Mouse (Mus musculus): ENCODE results near the gene Nlgn1. TPM values are rescaled to one million over a fixed set of nuclear protein-coding genes. Genes with fewer than 3 reads are reported as not detected.
A peak's percentile ranks its signal among the peaks of the same experiment; 100 is the strongest.

Nlgn1 gene
- polyA plus RNA-seq, 1 experiment: 0.12 TPM

DNA sequence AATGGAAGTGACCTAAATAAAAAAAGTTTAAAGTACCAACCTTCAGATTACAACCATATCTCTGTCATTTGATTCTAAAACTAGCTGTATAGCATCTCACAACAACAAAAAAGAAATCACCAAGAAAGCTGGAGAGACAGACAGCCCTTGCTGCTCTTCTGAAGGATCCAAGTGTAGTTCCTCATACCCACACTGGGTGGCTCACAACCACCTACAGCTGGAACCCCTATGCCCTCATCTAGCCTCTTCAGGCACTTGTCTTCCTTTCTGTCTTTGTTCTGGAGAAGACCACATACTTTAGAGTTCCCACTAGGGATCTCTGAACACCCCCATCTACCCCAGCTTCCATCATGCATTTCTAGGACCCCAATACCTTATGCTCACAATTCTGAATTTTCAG, 236.7 kb downstream of the Nlgn1 start:
- Histone ChIP-seq H3K27ac (ENCODE audit: control insufficient read depth, insufficient read depth, low read depth, low read length) (no peak overlapping the region), H3K4me3 (ENCODE audit: control insufficient read depth, low read depth, low read length) (no peak overlapping the region), H3K4me1 (ENCODE audit: control insufficient read depth, insufficient read depth, low read length) (no peaks in the 10 kb centered on the region), H3K36me3 (ENCODE audit: control insufficient read depth, insufficient read depth, low read length) (no peaks in the 10 kb centered on the region), H3K27me3 (ENCODE audit: control insufficient read depth, insufficient read depth, low read length) (no peaks in the 10 kb centered on the region)
- peak; percentile 10; the same call in 1 of the 2 replicates for TF ChIP-seq CTCF (IDR thresholded peaks at IDR 0.05; ENCODE audit: control insufficient read depth, insufficient read depth, insufficient replicate concordance, low read depth, low read length)
- TF ChIP-seq POLR2A (IDR thresholded peaks at IDR 0.05; ENCODE audit: control insufficient read depth, low read depth, low read length): no peak

DNA sequence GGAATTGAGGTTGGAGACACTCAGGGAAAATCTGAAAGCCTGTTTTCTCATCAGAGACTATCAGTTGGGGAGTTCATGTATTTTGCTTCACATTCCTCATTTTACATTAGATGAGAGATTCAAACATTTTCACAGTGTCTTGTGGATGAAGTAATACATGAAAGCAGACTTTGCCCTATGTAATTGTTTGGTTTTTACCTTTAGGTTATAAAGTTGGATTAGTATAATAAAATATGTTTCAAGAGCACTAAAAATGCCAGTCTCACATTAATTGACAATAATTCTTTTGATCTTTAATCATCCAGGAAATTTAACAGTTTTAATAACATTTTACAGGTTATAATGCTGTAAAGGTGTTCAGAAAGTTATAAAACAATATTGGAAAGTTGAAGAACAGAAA, 262.9 kb downstream of the Nlgn1 start:
- no peak for TF ChIP-seq CTCF (IDR thresholded peaks at IDR 0.05; ENCODE audit: control insufficient read depth, insufficient read depth, insufficient replicate concordance, low read depth, low read length)
- TF ChIP-seq POLR2A (IDR thresholded peaks at IDR 0.05; ENCODE audit: control insufficient read depth, low read depth, low read length): no peak
- Histone ChIP-seq H3K36me3 (ENCODE audit: control insufficient read depth, insufficient read depth, low read length) (no peaks in the 10 kb centered on the region), H3K4me3 (ENCODE audit: control insufficient read depth, low read depth, low read length) (no peak overlapping the region), H3K27ac (ENCODE audit: control insufficient read depth, insufficient read depth, low read depth, low read length) (no peak overlapping the region), H3K27me3 (ENCODE audit: control insufficient read depth, insufficient read depth, low read length) (no peaks in the 10 kb centered on the region), H3K4me1 (ENCODE audit: control insufficient read depth, insufficient read depth, low read length) (no peaks in the 10 kb centered on the region)

DNA sequence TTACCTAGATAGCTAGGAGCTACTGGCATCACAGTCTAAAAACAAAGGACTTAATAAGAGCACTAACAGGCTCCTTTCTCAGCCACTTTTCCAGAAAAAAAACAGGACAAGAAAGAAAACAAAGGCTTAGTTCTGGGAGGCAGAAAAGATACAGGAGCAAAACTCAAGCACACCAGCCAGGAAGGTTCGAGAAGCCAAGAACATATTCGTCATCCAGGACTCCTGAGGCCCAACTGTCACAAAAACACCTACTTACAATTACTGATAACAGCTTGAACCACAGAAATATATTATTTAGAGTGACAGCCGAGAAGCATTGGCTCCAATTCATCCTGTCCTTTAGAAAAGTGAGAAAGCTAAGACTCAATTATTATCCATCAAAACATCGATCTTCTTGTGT, 281.5 kb downstream of the Nlgn1 start:
- H3K4me1 ChIP-seq (ENCODE audit: control insufficient read depth, insufficient read depth, low read length): no peaks in the 10 kb centered on the region
- no peak overlapping the region for H3K27ac ChIP-seq (ENCODE audit: control insufficient read depth, insufficient read depth, low read depth, low read length)
- TF ChIP-seq POLR2A (IDR thresholded peaks at IDR 0.05; ENCODE audit: control insufficient read depth, low read depth, low read length) (no peak), CTCF (IDR thresholded peaks at IDR 0.05; ENCODE audit: control insufficient read depth, insufficient read depth, insufficient replicate concordance, low read depth, low read length) (no peak)
- no peak overlapping the region for H3K4me3 ChIP-seq (ENCODE audit: control insufficient read depth, low read depth, low read length)
- H3K36me3 ChIP-seq (ENCODE audit: control insufficient read depth, insufficient read depth, low read length): no peaks in the 10 kb centered on the region
- no peaks in the 10 kb centered on the region for H3K27me3 ChIP-seq (ENCODE audit: control insufficient read depth, insufficient read depth, low read length)

DNA sequence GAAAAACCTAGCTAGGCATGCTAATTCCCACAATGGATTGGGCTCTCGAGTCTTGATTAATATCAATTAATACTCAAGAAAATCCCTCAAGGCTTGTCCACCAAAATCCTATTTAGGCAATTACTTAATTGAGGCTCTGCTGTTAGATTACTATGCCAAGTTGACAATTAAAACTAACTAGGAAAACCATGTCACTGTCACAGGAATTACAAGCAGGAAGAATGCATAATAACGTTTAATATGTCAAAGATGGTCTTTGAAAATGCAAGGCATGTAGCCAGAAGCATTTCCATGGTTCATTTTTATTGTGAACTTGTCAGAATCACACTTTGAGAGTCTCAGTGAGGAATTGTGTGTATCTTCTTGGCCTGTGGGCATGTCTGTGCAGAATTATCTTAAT, 289.3 kb downstream of the Nlgn1 start:
- Histone ChIP-seq H3K4me3 (ENCODE audit: control insufficient read depth, low read depth, low read length) (no peak overlapping the region), H3K27ac (ENCODE audit: control insufficient read depth, insufficient read depth, low read depth, low read length) (no peak overlapping the region), H3K36me3 (ENCODE audit: control insufficient read depth, insufficient read depth, low read length) (no peaks in the 10 kb centered on the region), H3K27me3 (ENCODE audit: control insufficient read depth, insufficient read depth, low read length) (no peaks in the 10 kb centered on the region), H3K4me1 (ENCODE audit: control insufficient read depth, insufficient read depth, low read length) (no peaks in the 10 kb centered on the region)
- no peak for TF ChIP-seq CTCF (IDR thresholded peaks at IDR 0.05; ENCODE audit: control insufficient read depth, insufficient read depth, insufficient replicate concordance, low read depth, low read length)
- no peak for TF ChIP-seq POLR2A (IDR thresholded peaks at IDR 0.05; ENCODE audit: control insufficient read depth, low read depth, low read length)

DNA sequence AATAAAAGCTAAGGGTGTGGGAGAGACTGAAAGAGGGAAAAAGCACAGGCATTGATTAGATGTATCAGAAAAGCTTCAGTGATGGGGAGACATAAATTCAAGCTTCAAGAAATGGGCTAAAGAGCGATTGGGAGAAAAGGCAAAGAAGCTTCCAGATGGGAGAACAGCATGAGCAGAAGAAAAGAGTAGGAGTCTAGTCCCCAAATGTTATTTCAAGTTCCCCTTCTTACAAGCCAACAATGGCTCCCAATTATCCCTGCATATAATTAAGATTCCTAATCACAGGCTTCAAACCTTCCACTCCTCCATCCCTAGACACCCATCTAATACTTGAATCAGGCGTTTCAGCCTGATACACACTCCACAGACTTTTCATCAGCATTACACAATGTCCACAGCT, 292.6 kb downstream of the Nlgn1 start:
- no peak for TF ChIP-seq POLR2A (IDR thresholded peaks at IDR 0.05; ENCODE audit: control insufficient read depth, low read depth, low read length)
- no peak for TF ChIP-seq CTCF (IDR thresholded peaks at IDR 0.05; ENCODE audit: control insufficient read depth, insufficient read depth, insufficient replicate concordance, low read depth, low read length)
- no peaks in the 10 kb centered on the region for H3K4me1 ChIP-seq (ENCODE audit: control insufficient read depth, insufficient read depth, low read length)
- H3K36me3 ChIP-seq (ENCODE audit: control insufficient read depth, insufficient read depth, low read length): no peaks in the 10 kb centered on the region
- H3K27ac ChIP-seq (ENCODE audit: control insufficient read depth, insufficient read depth, low read depth, low read length): no peak overlapping the region
- no peaks in the 10 kb centered on the region for H3K27me3 ChIP-seq (ENCODE audit: control insufficient read depth, insufficient read depth, low read length)
- no peak overlapping the region for H3K4me3 ChIP-seq (ENCODE audit: control insufficient read depth, low read depth, low read length)

DNA sequence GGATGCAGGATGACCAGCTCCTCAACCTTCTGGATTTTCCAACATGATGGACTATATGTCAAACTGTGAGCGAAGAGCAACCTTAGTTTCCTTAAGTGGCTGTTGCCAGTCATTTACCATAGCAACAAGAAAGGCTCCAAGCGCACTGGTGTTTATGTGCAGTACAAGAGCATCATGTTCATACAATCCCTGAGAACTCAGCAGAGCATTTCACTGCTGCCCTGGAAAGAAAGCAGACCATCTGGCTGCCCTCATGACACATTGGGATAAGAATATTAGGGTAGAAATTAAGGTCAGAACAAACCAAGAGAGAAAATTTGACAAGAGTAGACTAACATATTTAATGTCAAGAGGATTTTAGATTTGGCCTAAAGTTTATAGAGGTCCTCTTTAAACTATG, 306.2 kb downstream of the Nlgn1 start:
- no peak for TF ChIP-seq POLR2A (IDR thresholded peaks at IDR 0.05; ENCODE audit: control insufficient read depth, low read depth, low read length)
- no peak for TF ChIP-seq CTCF (IDR thresholded peaks at IDR 0.05; ENCODE audit: control insufficient read depth, insufficient read depth, insufficient replicate concordance, low read depth, low read length)
- Histone ChIP-seq H3K27ac (ENCODE audit: control insufficient read depth, insufficient read depth, low read depth, low read length) (no peak overlapping the region), H3K4me3 (ENCODE audit: control insufficient read depth, low read depth, low read length) (no peak overlapping the region), H3K27me3 (ENCODE audit: control insufficient read depth, insufficient read depth, low read length) (no peaks in the 10 kb centered on the region), H3K36me3 (ENCODE audit: control insufficient read depth, insufficient read depth, low read length) (no peaks in the 10 kb centered on the region), H3K4me1 (ENCODE audit: control insufficient read depth, insufficient read depth, low read length) (no peaks in the 10 kb centered on the region)

DNA sequence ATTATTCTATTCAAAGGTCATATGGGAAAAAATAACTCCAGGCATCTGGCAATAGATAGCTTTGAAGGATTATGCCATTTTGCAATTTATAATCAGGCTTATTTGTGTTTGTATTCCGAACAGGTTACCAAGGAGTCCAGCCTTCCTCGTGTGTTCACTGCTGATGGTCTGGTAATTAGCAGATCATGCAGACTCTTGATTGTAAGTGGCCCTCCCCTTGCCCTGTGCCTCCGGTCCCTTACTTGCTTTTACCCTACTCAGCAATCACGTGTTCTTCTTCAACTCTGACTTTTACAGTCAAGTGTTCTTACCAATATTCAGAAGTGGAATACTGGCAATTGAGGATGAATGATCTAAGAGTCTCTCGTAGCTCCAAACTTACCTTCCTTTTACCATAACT, 309.0 kb downstream of the Nlgn1 start:
- H3K27ac ChIP-seq (ENCODE audit: control insufficient read depth, insufficient read depth, low read depth, low read length): no peak overlapping the region
- TF ChIP-seq POLR2A (IDR thresholded peaks at IDR 0.05; ENCODE audit: control insufficient read depth, low read depth, low read length) (no peak), CTCF (IDR thresholded peaks at IDR 0.05; ENCODE audit: control insufficient read depth, insufficient read depth, insufficient replicate concordance, low read depth, low read length) (no peak)
- H3K36me3 ChIP-seq (ENCODE audit: control insufficient read depth, insufficient read depth, low read length): no peaks in the 10 kb centered on the region
- H3K4me3 ChIP-seq (ENCODE audit: control insufficient read depth, low read depth, low read length): no peak overlapping the region
- no peaks in the 10 kb centered on the region for H3K4me1 ChIP-seq (ENCODE audit: control insufficient read depth, insufficient read depth, low read length)
- no peaks in the 10 kb centered on the region for H3K27me3 ChIP-seq (ENCODE audit: control insufficient read depth, insufficient read depth, low read length)

DNA sequence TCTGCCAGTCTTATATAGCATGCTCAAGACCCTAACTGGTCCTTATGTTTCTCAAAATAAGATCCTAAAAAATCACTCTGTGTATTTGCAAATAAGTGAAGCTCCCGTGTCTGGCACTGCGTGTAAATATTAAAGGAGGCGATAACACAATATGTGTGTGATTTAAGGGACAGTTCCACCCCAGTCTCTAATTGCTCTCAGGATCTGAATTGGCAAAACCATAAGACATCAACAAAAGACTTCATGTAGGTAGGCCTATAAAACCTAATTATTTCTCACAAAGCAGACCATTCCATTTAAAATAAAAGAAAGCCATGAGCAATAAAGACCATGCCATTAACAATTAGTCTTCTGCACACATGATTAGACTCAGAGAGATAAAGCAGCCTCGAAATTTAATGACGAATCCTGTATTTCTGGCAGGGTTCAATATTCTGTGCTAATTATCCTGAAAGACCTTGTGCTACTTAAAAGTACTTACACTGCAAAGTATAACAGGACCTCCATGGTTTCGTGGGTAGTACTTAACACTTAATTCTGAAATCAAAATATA, 310.6 kb downstream of the Nlgn1 start:
- TF ChIP-seq CTCF (IDR thresholded peaks at IDR 0.05; ENCODE audit: control insufficient read depth, insufficient read depth, insufficient replicate concordance, low read depth, low read length) (no peak), POLR2A (IDR thresholded peaks at IDR 0.05; ENCODE audit: control insufficient read depth, low read depth, low read length) (no peak)
- Histone ChIP-seq H3K36me3 (ENCODE audit: control insufficient read depth, insufficient read depth, low read length) (no peaks in the 10 kb centered on the region), H3K4me1 (ENCODE audit: control insufficient read depth, insufficient read depth, low read length) (no peaks in the 10 kb centered on the region), H3K27ac (ENCODE audit: control insufficient read depth, insufficient read depth, low read depth, low read length) (no peak overlapping the region), H3K4me3 (ENCODE audit: control insufficient read depth, low read depth, low read length) (no peak overlapping the region), H3K27me3 (ENCODE audit: control insufficient read depth, insufficient read depth, low read length) (no peaks in the 10 kb centered on the region)
